Mouse (Mus musculus): ENCODE results near the gene Yars. TPM values are rescaled to one million over a fixed set of nuclear protein-coding genes. Genes with fewer than 3 reads are reported as not detected.

Gene Yars
- not detected in 2 replicates for polyA plus RNA-seq (2012; ENCODE audit: insufficient read depth, insufficient read length, low replicate concordance, missing spikeins)

DNA sequence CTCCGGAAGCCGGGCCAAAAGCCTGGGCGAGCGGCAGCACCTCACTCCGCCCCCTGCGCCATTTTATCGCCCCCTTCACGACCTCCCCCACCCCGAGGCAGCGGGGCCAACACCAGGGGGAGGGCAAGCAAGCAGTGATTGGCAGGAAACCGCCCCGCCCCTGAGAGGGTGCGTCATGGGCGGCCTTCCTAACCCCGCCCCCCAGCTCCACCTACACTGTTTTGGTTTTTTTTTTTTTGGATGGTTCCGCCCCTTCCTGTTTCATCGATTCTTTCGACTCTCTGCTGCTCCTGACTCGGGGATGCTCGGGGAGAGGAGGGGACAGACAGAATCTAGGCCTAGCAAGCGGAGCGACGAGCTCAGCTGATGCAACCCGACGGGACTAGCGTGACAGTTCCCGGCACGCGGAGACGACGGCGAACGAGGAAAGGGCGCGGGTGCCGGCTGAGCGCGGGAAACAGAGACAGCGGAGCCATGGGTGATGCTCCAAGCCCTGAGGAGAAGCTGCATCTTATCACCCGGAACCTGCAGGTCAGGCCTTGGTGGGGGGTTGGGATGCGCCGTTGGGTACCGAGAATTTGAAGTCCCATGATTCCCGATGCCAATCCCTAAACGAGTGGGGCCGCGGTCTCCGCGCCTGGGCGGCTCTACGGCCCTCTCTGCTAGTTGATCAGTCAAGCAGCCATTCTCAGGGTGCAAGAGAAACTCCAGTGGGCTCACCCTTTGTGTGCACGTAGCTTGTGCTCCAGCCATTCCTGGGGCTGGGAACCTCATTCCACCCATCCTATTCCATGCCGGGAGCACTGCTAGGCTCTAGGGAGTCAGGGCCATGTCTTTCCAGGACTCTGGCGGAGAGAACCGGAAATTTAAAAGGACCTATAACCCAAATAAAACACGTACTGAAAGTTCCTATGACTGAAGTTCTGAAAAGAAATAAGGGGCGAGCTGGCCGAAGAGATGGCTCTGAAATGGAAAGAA, at the start of gene Yars, which contains the start of gene S100pbp:
Gene Yars, plus strand, starts transcription at position 219 of the 978 bp plus-strand sequence.
Gene S100pbp, minus strand, starts transcription at position 186 of the 978 bp plus-strand sequence.
- peak within 1 kb of the TSS; percentile 78 for H3K27ac ChIP-seq (ENCODE audit: insufficient read depth, low read depth, low read length)
- WGBS = under 1% methylated on average over 58 of the region's 58 CpGs
- H3K4me3 ChIP-seq (ENCODE audit: insufficient read depth, low read depth, low read length) = peak within 1 kb of the TSS; percentile 89
- H3K4me1 ChIP-seq (ENCODE audit: control insufficient read depth, insufficient read depth, low read length) = peaks cover 6% of the 10 kb centered on the region
- TF ChIP-seq POLR2A (IDR thresholded peaks at IDR 0.05; ENCODE audit: insufficient read depth, low read depth, low read length) (peak; percentile 71), CTCF (IDR thresholded peaks at IDR 0.05; ENCODE audit: insufficient read depth, low read depth, low read length) (no peak)

DNA sequence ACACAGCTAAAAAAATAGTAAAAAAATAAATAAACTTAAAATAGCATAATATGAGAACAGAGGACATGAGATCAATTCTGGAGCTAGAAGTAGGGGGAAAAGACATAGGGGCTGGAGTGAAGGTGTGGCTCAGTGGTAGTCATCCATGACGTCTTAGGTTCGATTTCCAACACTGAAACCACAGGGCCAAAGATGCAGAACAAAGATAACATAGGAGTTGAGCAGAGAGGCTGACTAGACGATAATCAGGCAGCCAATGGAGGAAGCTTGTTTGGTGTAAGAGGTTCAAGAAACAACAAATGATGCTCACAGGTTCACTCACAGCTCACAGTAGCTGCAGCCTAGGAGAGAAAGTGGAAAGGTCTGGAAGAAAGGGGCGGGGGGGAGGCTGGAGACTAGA, 48.8 kb upstream of the Yars start:
- peaks cover 65% of the 10 kb centered on the region for H3K4me1 ChIP-seq (ENCODE audit: control insufficient read depth, insufficient read depth, low read length)
- TF ChIP-seq POLR2A (IDR thresholded peaks at IDR 0.05; ENCODE audit: insufficient read depth, low read depth, low read length) (no peak), CTCF (IDR thresholded peaks at IDR 0.05; ENCODE audit: insufficient read depth, low read depth, low read length) (no peak)

DNA sequence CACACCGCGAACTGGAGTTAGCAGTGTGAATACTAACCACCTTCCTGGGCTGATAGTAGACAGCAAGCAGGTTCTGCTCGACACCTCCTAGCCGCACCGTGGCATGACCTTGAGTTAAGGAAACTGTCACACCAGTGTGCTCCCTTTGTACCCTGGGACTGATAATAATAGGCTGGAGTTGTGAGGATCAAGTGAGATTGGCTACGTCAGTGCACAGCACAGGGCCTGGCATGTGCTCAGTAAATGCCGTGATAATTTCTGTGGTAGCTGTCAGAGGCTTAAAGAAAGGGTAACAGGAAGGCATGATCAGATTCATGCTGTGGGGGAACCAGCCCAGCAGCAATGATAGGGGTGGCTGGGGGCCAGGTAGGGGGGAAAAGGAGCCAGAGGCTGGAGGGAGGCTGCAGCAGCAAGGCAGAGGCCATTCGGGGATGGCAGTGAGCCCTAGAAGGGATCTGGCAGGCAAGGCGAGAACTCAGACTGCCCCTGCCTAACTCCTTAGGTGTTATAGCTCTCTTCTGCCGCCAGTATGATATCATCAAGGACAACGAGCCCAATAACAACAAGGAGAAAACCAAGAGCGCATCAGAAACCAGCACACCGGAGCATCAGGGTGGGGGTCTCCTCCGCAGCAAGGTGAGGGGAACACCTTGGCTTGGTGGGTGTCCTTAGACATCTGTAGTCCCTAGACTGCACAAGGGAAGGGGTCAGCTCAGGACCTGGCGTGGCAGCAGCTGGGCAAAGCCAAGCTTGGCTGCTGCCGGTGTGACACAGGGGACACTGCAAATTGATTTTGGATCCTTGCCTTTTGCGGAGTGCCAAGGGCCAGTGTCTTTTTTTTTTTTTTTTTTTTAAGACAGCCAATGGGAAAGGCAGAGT, 47.8 kb upstream of the Yars start:
- Histone ChIP-seq H3K4me3 (ENCODE audit: insufficient read depth, low read depth, low read length) (no peak overlapping the region), H3K27ac (ENCODE audit: insufficient read depth, low read depth, low read length) (peak overlapping the region; percentile 67; the same call in 1 of the 2 replicates), H3K4me1 (ENCODE audit: control insufficient read depth, insufficient read depth, low read length) (peaks cover 60% of the 10 kb centered on the region)
- TF ChIP-seq POLR2A (IDR thresholded peaks at IDR 0.05; ENCODE audit: insufficient read depth, low read depth, low read length) (no peak), CTCF (IDR thresholded peaks at IDR 0.05; ENCODE audit: insufficient read depth, low read depth, low read length) (no peak)
- 57% methylated on average over 17 of the region's 17 CpGs for WGBS

More for the DNA sequence above, 48.8 kb upstream of the Yars start:
- 83% methylated on average over 4 of the region's 4 CpGs for WGBS
- H3K27ac ChIP-seq (ENCODE audit: insufficient read depth, low read depth, low read length) = peak overlapping the region; percentile 67; the same call in 1 of the 2 replicates
- H3K4me3 ChIP-seq (ENCODE audit: insufficient read depth, low read depth, low read length) = no peak overlapping the region

DNA sequence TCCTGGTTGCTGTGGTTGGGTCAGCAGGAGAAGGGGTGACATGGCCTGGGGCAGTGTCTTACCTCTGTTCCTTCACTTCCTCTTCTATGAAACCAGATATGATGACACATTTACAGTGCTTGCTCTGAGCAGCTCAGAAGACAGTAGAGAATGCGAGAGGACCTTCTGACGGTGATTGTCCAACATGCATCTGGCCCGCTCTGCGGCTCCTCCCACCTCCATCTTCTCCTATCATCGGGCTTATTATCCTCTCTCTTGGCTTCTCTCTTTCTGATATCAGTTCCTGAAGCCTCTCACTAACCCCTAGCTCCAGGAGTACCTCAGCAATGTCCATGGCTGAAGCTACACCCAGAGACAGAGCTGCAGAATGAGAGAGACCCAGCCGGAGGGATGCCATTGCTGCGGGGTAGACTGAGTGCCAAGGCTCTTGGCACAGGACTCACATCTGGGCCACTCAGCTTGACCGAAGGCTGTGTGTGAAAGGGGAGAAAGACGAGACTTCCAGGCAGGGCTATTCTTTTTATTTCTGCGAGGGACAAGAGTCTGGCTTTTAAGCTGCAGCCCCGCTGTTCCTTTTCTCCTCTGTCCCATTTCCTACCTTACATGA, 47.0 kb upstream of the Yars start:
- Histone ChIP-seq H3K4me3 (ENCODE audit: insufficient read depth, low read depth, low read length) (no peak overlapping the region), H3K27ac (ENCODE audit: insufficient read depth, low read depth, low read length) (no peak overlapping the region), H3K4me1 (ENCODE audit: control insufficient read depth, insufficient read depth, low read length) (peaks cover 56% of the 10 kb centered on the region)
- WGBS = 61% methylated on average over 11 of the region's 11 CpGs
- TF ChIP-seq CTCF (IDR thresholded peaks at IDR 0.05; ENCODE audit: insufficient read depth, low read depth, low read length) = no peak
- TF ChIP-seq POLR2A (IDR thresholded peaks at IDR 0.05; ENCODE audit: insufficient read depth, low read depth, low read length) = no peak

DNA sequence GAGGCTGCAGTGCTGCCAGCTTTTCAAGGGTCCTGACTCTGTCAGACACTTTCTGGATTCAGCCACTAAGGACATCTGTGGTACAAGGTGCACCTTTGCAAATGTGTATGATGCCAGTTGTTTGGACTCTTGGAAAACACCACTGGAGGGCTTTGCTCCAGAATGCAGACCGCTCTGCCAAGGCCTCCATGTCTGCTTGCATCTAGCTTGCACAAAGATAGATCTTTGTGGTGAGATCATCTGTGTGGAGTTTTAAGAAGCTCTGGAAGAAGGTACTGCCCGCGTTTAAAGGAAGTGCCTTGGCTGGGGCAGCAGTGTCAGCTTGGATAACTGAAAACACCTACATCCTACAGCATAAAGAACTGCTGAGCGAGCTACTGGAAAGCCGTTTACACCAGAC, 46.1 kb upstream of the Yars start:
- Histone ChIP-seq H3K4me1 (ENCODE audit: control insufficient read depth, insufficient read depth, low read length) (peaks cover 51% of the 10 kb centered on the region), H3K27ac (ENCODE audit: insufficient read depth, low read depth, low read length) (0 out of 2 replicates have a peak overlapping the region, but pooled peaks have one; percentile 6), H3K4me3 (ENCODE audit: insufficient read depth, low read depth, low read length) (no peak overlapping the region)
- no peak for TF ChIP-seq CTCF (IDR thresholded peaks at IDR 0.05; ENCODE audit: insufficient read depth, low read depth, low read length)
- no peak for TF ChIP-seq POLR2A (IDR thresholded peaks at IDR 0.05; ENCODE audit: insufficient read depth, low read depth, low read length)
- WGBS = 62% methylated on average over 5 of the region's 5 CpGs

DNA sequence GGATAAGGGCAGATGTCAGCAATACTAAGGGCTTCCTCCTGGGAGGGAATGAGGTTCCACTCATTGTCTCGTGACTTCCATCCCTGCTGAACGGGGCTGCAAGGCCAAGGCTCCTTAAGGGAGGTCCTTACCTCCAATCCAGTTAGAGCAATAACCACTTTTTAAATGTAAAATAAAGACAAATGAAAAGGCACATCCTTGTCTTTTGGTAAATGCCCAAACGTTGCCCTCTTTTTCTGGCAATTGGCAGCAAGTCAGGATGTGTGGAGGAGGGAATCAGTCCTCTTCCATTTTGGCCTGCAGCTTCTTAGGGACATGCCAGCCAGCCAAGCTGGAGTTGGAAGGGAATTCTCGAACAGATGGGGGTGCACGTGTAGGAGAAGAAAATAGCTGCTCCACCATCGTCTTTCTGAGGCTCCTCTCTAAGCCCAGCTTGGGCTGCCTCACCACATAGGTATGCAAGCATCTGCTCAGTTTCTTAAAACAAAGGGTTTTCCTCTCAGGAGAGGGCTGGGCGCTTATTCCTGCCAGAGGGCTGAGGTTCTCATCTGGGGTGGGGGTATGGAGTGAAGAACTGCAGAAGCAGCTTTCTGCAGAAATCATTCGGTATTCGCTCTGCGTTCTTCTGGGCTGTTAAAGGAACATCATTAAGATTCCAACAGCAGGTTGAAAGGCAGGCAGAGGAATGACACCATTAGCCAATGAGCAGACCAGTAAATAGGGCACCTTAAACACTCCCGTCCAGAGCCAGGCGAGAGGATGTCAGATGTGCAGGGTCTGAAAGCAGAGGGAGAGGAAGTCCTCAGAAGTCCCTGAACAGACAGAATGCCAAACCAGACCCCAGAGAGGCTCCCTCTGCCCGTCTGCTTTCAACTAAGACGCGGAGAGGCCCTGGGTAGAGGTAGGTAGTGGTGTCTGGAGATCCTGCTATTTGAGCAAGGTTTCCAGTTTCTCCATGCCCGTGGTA, 44.9 kb upstream of the Yars start:
- no peak overlapping the region for H3K4me3 ChIP-seq (ENCODE audit: insufficient read depth, low read depth, low read length)
- H3K4me1 ChIP-seq (ENCODE audit: control insufficient read depth, insufficient read depth, low read length) = peaks cover 45% of the 10 kb centered on the region
- 30% methylated on average over 16 of the region's 16 CpGs for WGBS
- H3K27ac ChIP-seq (ENCODE audit: insufficient read depth, low read depth, low read length) = peak overlapping the region; percentile 58
- TF ChIP-seq POLR2A (IDR thresholded peaks at IDR 0.05; ENCODE audit: insufficient read depth, low read depth, low read length) (no peak), CTCF (IDR thresholded peaks at IDR 0.05; ENCODE audit: insufficient read depth, low read depth, low read length) (no peak)

DNA sequence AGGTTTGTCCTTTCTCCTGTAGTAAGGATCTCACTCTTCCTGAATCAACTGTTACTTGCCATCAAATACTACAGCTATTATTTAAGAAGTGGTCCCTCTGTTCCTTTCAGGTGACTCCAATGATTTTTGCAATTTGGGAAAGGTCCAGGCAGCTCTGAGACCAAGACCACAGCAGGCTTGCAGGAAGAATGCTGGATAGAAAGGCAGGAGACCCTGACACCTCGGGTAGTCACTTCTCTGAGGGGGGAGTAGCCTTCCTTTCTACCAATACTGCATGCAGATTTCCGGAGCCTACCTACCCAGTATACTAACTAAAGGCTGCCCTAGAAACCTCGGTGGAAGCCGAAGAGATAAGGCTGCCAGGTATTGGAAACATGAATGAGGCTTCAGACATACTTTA, 44.1 kb upstream of the Yars start:
- H3K4me1 ChIP-seq (ENCODE audit: control insufficient read depth, insufficient read depth, low read length) = peaks cover 41% of the 10 kb centered on the region
- TF ChIP-seq POLR2A (IDR thresholded peaks at IDR 0.05; ENCODE audit: insufficient read depth, low read depth, low read length) = no peak
- TF ChIP-seq CTCF (IDR thresholded peaks at IDR 0.05; ENCODE audit: insufficient read depth, low read depth, low read length) = no peak
- no peak overlapping the region for H3K4me3 ChIP-seq (ENCODE audit: insufficient read depth, low read depth, low read length)
- WGBS = 51% methylated on average over 4 of the region's 4 CpGs
- H3K27ac ChIP-seq (ENCODE audit: insufficient read depth, low read depth, low read length) = peak overlapping the region; percentile 58
